In genomic region chr6:33454354-33454753, GRCm38 (mm10) we compare ENCODE assay signal across 21 mouse cellular contexts.
"Had no signal": no experiment of that assay in that cellular context is flagged by ENCODE, and none has a peak within 500 bp of the region (broad histone marks: within the 10 kb centered on the region; RNA-seq: fewer than 3 reads in every experiment).

No protein-coding gene starts in this region.

- H3K4me3 ChIP-seq: kidney, embryonic 15.5 days; limb, embryonic 12.5 days; limb, embryonic 15.5 days; midbrain, embryonic 13.5 days; myocyte; neural tube, embryonic 13.5 days; stomach, embryonic 15.5 days had no signal

- H3K4me1 ChIP-seq: kidney, embryonic 15.5 days; limb, embryonic 12.5 days; limb, embryonic 15.5 days; stomach, embryonic 15.5 days had no signal

- ATAC-seq: liver, postnatal 0 days; lung, postnatal 0 days; midbrain, embryonic 13.5 days; midbrain, embryonic 16.5 days had no signal

- H3K9ac ChIP-seq: kidney, embryonic 15.5 days; limb, embryonic 12.5 days; limb, embryonic 15.5 days; liver, embryonic 14.5 days; liver, postnatal 0 days; lung, embryonic 14.5 days; midbrain, embryonic 13.5 days; neural tube, embryonic 13.5 days; stomach, embryonic 15.5 days had no signal

- H3K27ac ChIP-seq: kidney, embryonic 15.5 days; limb, embryonic 12.5 days; limb, embryonic 15.5 days; liver, embryonic 14.5 days; macrophage; midbrain, embryonic 13.5 days; neural tube, embryonic 13.5 days; stomach, embryonic 15.5 days had no signal

- H3K36me3 ChIP-seq: kidney, embryonic 15.5 days; limb, embryonic 12.5 days; limb, embryonic 15.5 days; midbrain, embryonic 13.5 days; neural tube, embryonic 13.5 days; stomach, embryonic 15.5 days had no signal

- DNase-seq: kidney, postnatal 10 days; kidney, postnatal 36 days; left cerebral cortex, postnatal 4 days; liver, postnatal 0 days; lung, embryonic 14.5 days; retina, postnatal 1 day; right cerebral cortex, postnatal 25 days; spleen, adult 18-20 months; thymus, postnatal 25 days had no signal

- H3K9me3 ChIP-seq: kidney, embryonic 15.5 days; limb, embryonic 12.5 days; limb, embryonic 15.5 days; midbrain, embryonic 13.5 days; neural tube, embryonic 13.5 days; stomach, embryonic 15.5 days had no signal

- H3K27me3 ChIP-seq: kidney, embryonic 15.5 days; limb, embryonic 12.5 days; limb, embryonic 15.5 days; midbrain, embryonic 13.5 days; neural tube, embryonic 13.5 days; stomach, embryonic 15.5 days had no signal

- H3K4me2 ChIP-seq: kidney, embryonic 15.5 days; limb, embryonic 12.5 days; limb, embryonic 15.5 days; liver, embryonic 11.5 days; lung, embryonic 14.5 days; midbrain, embryonic 13.5 days; neural tube, embryonic 13.5 days; stomach, embryonic 15.5 days had no signal
